Mouse (Mus musculus) E14TG2a.4 (cell line): Measurements from ENCODE around the gene 2010111I01Rik.

Experiments used
- H3K27me3 ChIP-seq: 2 replicates; pipeline ENCODE4 v1.6.1; 2014; ENCODE audit warnings: low read length, control low read depth; ENCODE audit not compliant: insufficient read depth
- H3K36me3 ChIP-seq: 2 replicates; pipeline ENCODE4 v1.6.1; 2014; ENCODE audit warnings: low read length, control low read depth; ENCODE audit not compliant: insufficient read depth
- H3K4me1 ChIP-seq: replicated peaks from 2 replicates; pipeline ENCODE4 v1.6.1; 2014; ENCODE audit warnings: low read depth, low read length, control low read depth
- H3K4me3 ChIP-seq: replicated peaks from 2 replicates; pipeline ENCODE4 v1.5.1; 2014; ENCODE audit warnings: mild to moderate bottlenecking, low read length
- H3K9me3 ChIP-seq: 2 replicates; pipeline ENCODE4 v1.6.1; 2014; ENCODE audit warnings: low read length, control low read depth
- CTCF ChIP-seq: conservative IDR thresholded peaks from 2 replicates; pipeline ENCODE4 v1.5.1; 2014; ENCODE audit warnings: low read length
- NANOG ChIP-seq: IDR thresholded peaks from 2 replicates; pipeline ENCODE4 v1.6.1; 2014; ENCODE audit warnings: borderline replicate concordance, low read length, mixed read lengths
- POU5F1 ChIP-seq: IDR thresholded peaks from 2 replicates; pipeline ENCODE4 v1.6.1; 2014; ENCODE audit warnings: low read length, borderline replicate concordance

The 2010111I01Rik gene

GRCm38 (mm10) chr13:63171347-63172096 lies 206.8 kb downstream of the 2010111I01Rik start:
- TF ChIP-seq POU5F1 (peak; percentile 51; the same call in 1 of the 2 replicates), CTCF (no peak)
- H3K4me1 ChIP-seq: peaks cover 34% of the 10 kb centered on the region
- no peaks in the 10 kb centered on the region for H3K36me3 ChIP-seq
- H3K9me3 ChIP-seq: no peaks in the 10 kb centered on the region
- H3K4me3 ChIP-seq: peak overlapping the region; percentile 43
- H3K27me3 ChIP-seq: peaks cover 44% of the 10 kb centered on the region

- no peak for TF ChIP-seq NANOG
- TF ChIP-seq POU5F1: no peak
- TF ChIP-seq CTCF: no peak
- Histone ChIP-seq H3K4me1 (peaks cover 37% of the 10 kb centered on the region), H3K4me3 (peak overlapping the region; percentile 43), H3K36me3 (no peaks in the 10 kb centered on the region), H3K9me3 (no peaks in the 10 kb centered on the region), H3K27me3 (peaks cover 44% of the 10 kb centered on the region)
These were observed 207.4 kb downstream of the 2010111I01Rik start for GRCm38 (mm10) chr13:63172097-63172445.

GRCm38 (mm10) chr13:63174252-63175020 lies 209.7 kb downstream of the 2010111I01Rik start:
- Histone ChIP-seq H3K27me3 (peaks cover 30% of the 10 kb centered on the region), H3K9me3 (no peaks in the 10 kb centered on the region), H3K36me3 (no peaks in the 10 kb centered on the region), H3K4me3 (no peak overlapping the region), H3K4me1 (peaks cover 37% of the 10 kb centered on the region)
- TF ChIP-seq NANOG (no peak), CTCF (no peak), POU5F1 (no peak)

- Histone ChIP-seq H3K36me3 (no peaks in the 10 kb centered on the region), H3K9me3 (no peaks in the 10 kb centered on the region), H3K4me3 (no peak overlapping the region), H3K4me1 (peaks cover 24% of the 10 kb centered on the region), H3K27me3 (peaks cover 17% of the 10 kb centered on the region)
- TF ChIP-seq NANOG: no peak
- no peak for TF ChIP-seq POU5F1
- TF ChIP-seq CTCF: no peak
These were observed 211.4 kb downstream of the 2010111I01Rik start for GRCm38 (mm10) chr13:63176131-63176530.

GRCm38 (mm10) chr13:63177232-63177631 lies 212.5 kb downstream of the 2010111I01Rik start:
- H3K27me3 ChIP-seq: peaks cover 15% of the 10 kb centered on the region
- H3K36me3 ChIP-seq: no peaks in the 10 kb centered on the region
- H3K4me3 ChIP-seq: no peak overlapping the region
- H3K9me3 ChIP-seq: no peaks in the 10 kb centered on the region
- H3K4me1 ChIP-seq: peaks cover 13% of the 10 kb centered on the region
- TF ChIP-seq POU5F1 (no peak), NANOG (no peak), CTCF (no peak)

- TF ChIP-seq NANOG: no peak
- no peak for TF ChIP-seq POU5F1
- TF ChIP-seq CTCF: no peak
- H3K4me3 ChIP-seq: no peak overlapping the region
- no peaks in the 10 kb centered on the region for H3K36me3 ChIP-seq
- H3K27me3 ChIP-seq: no peaks in the 10 kb centered on the region
- peaks cover 19% of the 10 kb centered on the region for H3K4me1 ChIP-seq
- H3K9me3 ChIP-seq: no peaks in the 10 kb centered on the region
These were observed 216.0 kb downstream of the 2010111I01Rik start for GRCm38 (mm10) chr13:63180641-63181235.

GRCm38 (mm10) chr13:63184946-63185345 lies 220.3 kb downstream of the 2010111I01Rik start:
- no peak for TF ChIP-seq NANOG
- no peak for TF ChIP-seq CTCF
- no peak for TF ChIP-seq POU5F1
- no peaks in the 10 kb centered on the region for H3K9me3 ChIP-seq
- no peaks in the 10 kb centered on the region for H3K36me3 ChIP-seq
- H3K4me3 ChIP-seq: no peak overlapping the region
- H3K27me3 ChIP-seq: no peaks in the 10 kb centered on the region
- H3K4me1 ChIP-seq: peaks cover 47% of the 10 kb centered on the region

GRCm38 (mm10) chr13:63186217-63186616 lies 221.5 kb downstream of the 2010111I01Rik start:
- Histone ChIP-seq H3K27me3 (no peaks in the 10 kb centered on the region), H3K4me1 (peaks cover 47% of the 10 kb centered on the region), H3K36me3 (no peaks in the 10 kb centered on the region), H3K4me3 (no peak overlapping the region), H3K9me3 (no peaks in the 10 kb centered on the region)
- no peak for TF ChIP-seq NANOG
- TF ChIP-seq CTCF: no peak
- TF ChIP-seq POU5F1: no peak

- no peaks in the 10 kb centered on the region for H3K27me3 ChIP-seq
- H3K9me3 ChIP-seq: no peaks in the 10 kb centered on the region
- H3K36me3 ChIP-seq: no peaks in the 10 kb centered on the region
- TF ChIP-seq NANOG: no peak
- no peak for TF ChIP-seq POU5F1
- no peak for TF ChIP-seq CTCF
- H3K4me3 ChIP-seq: no peak overlapping the region
- peaks cover 47% of the 10 kb centered on the region for H3K4me1 ChIP-seq
These were observed 221.9 kb downstream of the 2010111I01Rik start for GRCm38 (mm10) chr13:63186642-63187041.
